Mouse (Mus musculus): ENCODE measurements around the gene Tas2r138.
"Not testable (repeated sequence)": the region's sequence is repeated elsewhere in the genome, so short reads cannot be mapped to it uniquely, and the experiment has no call there.

Gene Tas2r138

GRCm38 (mm10) chr6:40613260-40613852 lies at the start of gene Tas2r138:
Gene Tas2r138, minus strand, starts transcription at chr6:40613310.
- DNase-seq, result no peak

- DNase-seq, result no peak
Observed at GRCm38 (mm10) chr6:40660930-40661329, 47.8 kb upstream of the Tas2r138 start.

- no peak for DNase-seq
Observed at GRCm38 (mm10) chr6:40650953-40651352, 37.8 kb upstream of the Tas2r138 start.

- DNase-seq, result no peak
Observed at GRCm38 (mm10) chr6:40645701-40646100, 32.6 kb upstream of the Tas2r138 start.

- DNase-seq, result no peak
Observed at GRCm38 (mm10) chr6:40640710-40641538, 27.8 kb upstream of the Tas2r138 start.

- DNase-seq, result no peak
Observed at GRCm38 (mm10) chr6:40637755-40638154, 24.6 kb upstream of the Tas2r138 start.

GRCm38 (mm10) chr6:40635559-40635958 lies 22.4 kb upstream of the Tas2r138 start:
- peak; percentile 14 for DNase-seq

- peak; percentile 56 for DNase-seq
Observed at GRCm38 (mm10) chr6:40634640-40635071, 21.5 kb upstream of the Tas2r138 start.

- no peak for DNase-seq
Observed at GRCm38 (mm10) chr6:40628406-40629000, 15.4 kb upstream of the Tas2r138 start, which contains the start of gene Mgam. Gene Mgam, plus strand, starts transcription at chr6:40628831.

GRCm38 (mm10) chr6:40626111-40626510 lies 13.0 kb upstream of the Tas2r138 start:
- DNase-seq, result peak; percentile 12

- DNase-seq, result peak; percentile 70
Observed at GRCm38 (mm10) chr6:40617965-40618364, 4.9 kb upstream of the Tas2r138 start.

- no peak for DNase-seq
Observed at GRCm38 (mm10) chr6:40610244-40610643, 2.9 kb downstream of the Tas2r138 start.

- no peak for DNase-seq
Observed at GRCm38 (mm10) chr6:40607431-40607830, 5.7 kb downstream of the Tas2r138 start.

- not testable (repeated sequence) for DNase-seq
Observed at GRCm38 (mm10) chr6:40598546-40598945, 14.6 kb downstream of the Tas2r138 start.

GRCm38 (mm10) chr6:40594804-40595550 lies 18.1 kb downstream of the Tas2r138 start:
- DNase-seq, result no peak

GRCm38 (mm10) chr6:40588346-40588745 lies 24.8 kb downstream of the Tas2r138 start:
- no peak for DNase-seq

GRCm38 (mm10) chr6:40585645-40586044 lies 27.5 kb downstream of the Tas2r138 start, which contains the start of gene Clec5a:
Gene Clec5a, minus strand, starts transcription at chr6:40585821.
- no peak for DNase-seq

- DNase-seq, result no peak
Observed at GRCm38 (mm10) chr6:40584336-40584735, 28.8 kb downstream of the Tas2r138 start.

GRCm38 (mm10) chr6:40576305-40576704 lies 36.8 kb downstream of the Tas2r138 start:
- DNase-seq, result no peak

- no peak for DNase-seq
Observed at GRCm38 (mm10) chr6:40573618-40574017, 39.5 kb downstream of the Tas2r138 start.

- DNase-seq, result no peak
Observed at GRCm38 (mm10) chr6:40569187-40569586, 43.9 kb downstream of the Tas2r138 start, which contains the start of gene Olfr460. Gene Olfr460, plus strand, starts transcription at chr6:40569487.

Measured in kidney, postnatal 14 days (tissue).